Mouse (Mus musculus): ENCODE measurements at regions not wholly inside any gene's neighbourhood (a gene's known extent, or its start where the extent isn't known, plus 50 kb on each side); places are given as distances from the start of the nearest gene placed in this dataset.
A peak's percentile ranks its signal among the peaks of the same experiment; 100 is the strongest.

DNA sequence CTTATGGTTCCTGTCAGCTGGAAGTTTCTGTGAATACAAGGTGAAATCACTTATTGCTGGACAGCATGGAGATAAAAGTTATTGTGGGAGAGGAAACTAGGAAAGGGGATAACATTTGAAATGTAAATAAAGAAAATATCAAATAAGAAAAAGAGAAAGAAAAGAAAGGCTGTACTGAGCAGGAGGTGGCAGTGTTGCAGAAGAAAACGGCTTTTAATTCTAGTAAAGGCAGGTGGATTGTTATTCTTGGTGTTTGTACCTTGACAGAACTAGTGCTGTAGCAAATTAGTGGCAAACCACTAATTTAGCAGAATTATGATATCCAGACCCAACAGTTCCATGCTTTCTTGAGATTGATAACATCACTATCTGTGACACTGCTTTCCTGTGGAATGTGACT, 52.6 kb downstream of the Gm10358 start:
- no peak for DNase-seq

- DNase-seq = no peak
Observed at GRCm38 (mm10) chr8:75350141-75350540, 56.2 kb downstream of the Gm10358 start.

DNA sequence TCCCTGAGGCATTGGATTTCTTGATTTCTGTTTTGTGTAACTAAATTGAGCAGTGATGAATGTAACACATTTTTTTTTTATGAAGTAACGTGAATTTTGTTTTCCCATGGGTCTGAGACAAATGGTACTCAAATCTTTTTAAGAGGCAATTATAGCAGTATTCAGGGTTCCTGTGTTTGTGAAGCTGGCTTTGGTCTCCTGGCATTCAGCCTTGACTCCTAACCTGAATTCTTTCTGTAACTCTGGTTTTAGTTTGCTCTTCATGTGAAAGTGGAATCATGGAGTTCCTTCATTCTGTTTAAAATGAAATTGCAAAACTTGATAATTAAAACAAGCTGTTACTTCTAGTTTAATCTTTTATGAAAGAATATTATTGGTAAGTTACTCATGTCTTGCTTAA, 58.3 kb downstream of the Gm10358 start:
- DNase-seq = no peak

GRCm38 (mm10) chr8:75320614-75321013, 85.8 kb downstream of the Gm10358 start:
- DNase-seq = no peak

DNA sequence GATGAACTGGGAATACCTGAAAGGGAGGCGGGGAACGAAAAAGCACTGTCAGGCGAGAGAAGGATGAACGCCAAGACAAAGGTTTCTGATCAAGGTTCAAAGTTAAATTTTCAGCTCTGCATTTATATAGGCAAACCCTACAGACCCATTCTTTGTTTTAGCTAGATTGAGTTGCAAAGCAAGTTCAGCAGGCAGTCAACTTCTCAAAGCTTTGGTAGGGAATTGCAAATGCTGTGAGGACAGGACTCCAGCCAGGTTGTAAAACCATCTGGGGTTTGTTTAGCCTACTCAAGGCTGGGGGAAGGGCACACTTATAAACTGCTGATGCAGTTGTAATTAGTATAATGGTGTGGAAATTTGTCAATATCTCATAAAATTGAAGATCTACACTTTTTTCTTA, 87.9 kb downstream of the Gm10358 start:
- no peak for DNase-seq

DNA sequence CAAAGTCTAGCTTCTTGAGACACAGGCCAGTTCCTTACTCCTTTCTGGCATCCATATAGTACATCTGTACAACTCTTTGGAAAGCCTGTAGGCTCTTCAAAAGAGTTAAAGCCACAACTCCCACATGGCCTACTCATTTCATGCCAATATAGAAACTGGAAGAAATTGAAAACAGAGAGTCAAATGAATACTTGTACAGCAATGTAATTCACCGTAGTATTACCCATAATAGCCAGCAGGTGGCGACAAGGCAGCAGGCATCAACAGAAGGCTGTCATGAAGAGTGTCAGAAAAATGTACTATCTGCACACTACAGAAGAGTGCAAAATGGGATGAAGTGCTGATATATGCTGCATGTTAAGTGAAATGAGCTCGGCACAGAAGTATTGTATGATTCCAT, 90.5 kb downstream of the Gm10358 start:
- peak; percentile 1 for DNase-seq

GRCm38 (mm10) chr8:75309463-75309862, 95.7 kb downstream of the Rasd2 start:
- no peak for DNase-seq

- DNase-seq = no peak
Observed at GRCm38 (mm10) chr8:75291921-75292320, 78.2 kb downstream of the Rasd2 start.

DNA sequence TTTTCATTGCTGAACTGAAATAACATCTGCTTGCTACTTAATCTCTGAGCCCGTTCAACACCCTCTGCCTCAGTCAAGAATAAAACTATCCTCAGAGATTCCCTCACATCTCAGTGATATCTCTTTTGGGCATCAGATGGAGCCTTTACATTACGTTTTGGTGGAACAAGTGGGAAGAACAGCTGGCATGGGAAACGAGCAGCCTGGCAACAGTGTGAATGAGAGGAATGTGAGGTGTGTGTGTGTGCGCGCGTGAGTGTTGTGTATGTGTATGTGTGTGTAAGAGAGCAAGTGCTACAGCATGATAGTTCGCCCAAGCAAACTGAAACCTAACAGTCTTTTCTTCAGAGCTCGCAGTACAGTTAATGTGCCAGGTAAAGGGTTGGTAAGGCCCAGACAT, 76.2 kb downstream of the Rasd2 start:
- no peak for DNase-seq

All from cerebellum, adult 11 months (tissue).